ENCODE assay signal across 9 mouse cellular contexts in genomic region chr11:74876801-74877200, GRCm38 (mm10). TPM values are rescaled to one million over a fixed set of nuclear protein-coding genes. Genes with fewer than 3 reads are reported as not detected.
DNase-seq lines count a peak whose midpoint lies in the region; ATAC-seq and TF ChIP-seq lines count a peak whose summit lies in the region.
"Had no signal": no experiment of that assay in that cellular context is flagged by ENCODE, and none has a peak within 500 bp of the region (broad histone marks: within the 10 kb centered on the region; RNA-seq: fewer than 3 reads in every experiment).

No protein-coding gene starts in this region.

- peak overlapping the region; percentile 38 for H3K27ac ChIP-seq in forebrain, embryonic 11.5 days (ENCODE audit: low read depth, low read length)
- H3K27ac ChIP-seq in heart, embryonic 14.5 days (replicated peaks in 1 of 2; ENCODE audit: control insufficient read depth in 1 of 2, insufficient read depth in 1 of 2, low read depth in 2 of 2, low read length in 2 of 2): no peak overlapping the region
- no peak overlapping the region for H3K27ac ChIP-seq in kidney, embryonic 16.5 days (ENCODE audit: low read length)
- no peak overlapping the region for H3K27ac ChIP-seq in limb, embryonic 14.5 days (replicated peaks; ENCODE audit: low read depth, low read length)
- peak overlapping the region; percentile 84 for H3K27ac ChIP-seq in neural tube, embryonic 15.5 days (replicated peaks)
- H3K27ac ChIP-seq: liver, embryonic 14.5 days had no signal

- H3K27me3 ChIP-seq in forebrain, embryonic 11.5 days (ENCODE audit: control insufficient read depth, insufficient read depth, low read length): no peaks in the 10 kb centered on the region
- no peaks in the 10 kb centered on the region for H3K27me3 ChIP-seq in heart, embryonic 14.5 days (ENCODE audit: control insufficient read depth, insufficient read depth, low read length)
- H3K27me3 ChIP-seq in kidney, embryonic 16.5 days (ENCODE audit: insufficient read depth, low read length): no peaks in the 10 kb centered on the region
- H3K27me3 ChIP-seq in limb, embryonic 14.5 days (ENCODE audit: control insufficient read depth, insufficient read depth, low read length): no peaks in the 10 kb centered on the region
- H3K27me3 ChIP-seq in neural tube, embryonic 15.5 days (replicated peaks): no peaks in the 10 kb centered on the region

- H3K9me3 ChIP-seq in forebrain, embryonic 11.5 days (ENCODE audit: control insufficient read depth, low read length): no peaks in the 10 kb centered on the region
- H3K9me3 ChIP-seq in heart, embryonic 14.5 days (ENCODE audit: control insufficient read depth, low read length): no peaks in the 10 kb centered on the region
- no peaks in the 10 kb centered on the region for H3K9me3 ChIP-seq in kidney, embryonic 16.5 days (ENCODE audit: low read length)
- no peaks in the 10 kb centered on the region for H3K9me3 ChIP-seq in limb, embryonic 14.5 days (ENCODE audit: control insufficient read depth, low read length)
- no peaks in the 10 kb centered on the region for H3K9me3 ChIP-seq in neural tube, embryonic 15.5 days (replicated peaks)

- ATAC-seq in forebrain, embryonic 11.5 days (replicated peaks; ENCODE audit: low FRiP score): peak; percentile 93
- no peak for ATAC-seq in heart, embryonic 14.5 days (ENCODE audit: insufficient number of reproducible peaks, insufficient read depth, low FRiP score, low read depth)
- peak; percentile 76; the same call in 1 of the 2 replicates for ATAC-seq in kidney, embryonic 16.5 days (ENCODE audit: low FRiP score, low TSS enrichment)
- ATAC-seq in limb, embryonic 14.5 days (ENCODE audit: low FRiP score, low read depth): peak; percentile 75; the same call in 1 of the 2 replicates
- peak; percentile 78 for ATAC-seq in neural tube, embryonic 15.5 days (ENCODE audit: low FRiP score)
- no peak for ATAC-seq in granulocyte monocyte progenitor cell, adult 5-6 weeks (replicated peaks; ENCODE audit: poor library complexity, severe bottlenecking)

- TF ChIP-seq POLR2A in limb, embryonic 14.5 days (IDR thresholded peaks at IDR 0.05; ENCODE audit: borderline replicate concordance, extremely low read depth, insufficient read depth, insufficient read length): no peak

- no peaks in the 10 kb centered on the region for H3K36me3 ChIP-seq in forebrain, embryonic 11.5 days (ENCODE audit: control insufficient read depth, insufficient read depth, low read length)
- no peaks in the 10 kb centered on the region for H3K36me3 ChIP-seq in heart, embryonic 14.5 days (ENCODE audit: control insufficient read depth, insufficient read depth, low read length)
- H3K36me3 ChIP-seq in kidney, embryonic 16.5 days (ENCODE audit: insufficient read depth, low read length): no peaks in the 10 kb centered on the region
- no peaks in the 10 kb centered on the region for H3K36me3 ChIP-seq in limb, embryonic 14.5 days (ENCODE audit: control insufficient read depth, insufficient read depth, low read length)
- no peaks in the 10 kb centered on the region for H3K36me3 ChIP-seq in neural tube, embryonic 15.5 days

- peak overlapping the region; percentile 11; the same call in 1 of the 2 replicates for H3K4me2 ChIP-seq in forebrain, embryonic 11.5 days (ENCODE audit: low read depth, low read length, severe bottlenecking)
- H3K4me2 ChIP-seq in heart, embryonic 14.5 days (ENCODE audit: low read length): peak overlapping the region; percentile 32; the same call in 1 of the 2 replicates
- peak overlapping the region; percentile 28; the same call in 1 of the 2 replicates for H3K4me2 ChIP-seq in kidney, embryonic 16.5 days (replicated peaks; ENCODE audit: low read depth, low read length)
- H3K4me2 ChIP-seq in limb, embryonic 14.5 days (replicated peaks; ENCODE audit: low read depth, low read length, severe bottlenecking): no peak overlapping the region
- peak overlapping the region; percentile 46 for H3K4me2 ChIP-seq in neural tube, embryonic 15.5 days

- DNase-seq in 3134 (ENCODE audit: extremely low read depth, insufficient read length, low spot score): peak; percentile 46
- DNase-seq in adrenal gland, postnatal 25 days: peak; percentile 29
- DNase-seq in forebrain, embryonic 11.5 days (ENCODE audit: low spot score): peak; percentile 83
- DNase-seq in limb, embryonic 14.5 days (ENCODE audit: low spot score): peak; percentile 60

- WGBS in forebrain, embryonic 11.5 days: 2% methylated on average over 9 of the region's 9 CpGs
- WGBS in heart, embryonic 14.5 days: 6% methylated on average over 9 of the region's 9 CpGs
- 8% methylated on average over 9 of the region's 9 CpGs for WGBS in kidney, embryonic 16.5 days
- WGBS in limb, embryonic 14.5 days: 3% methylated on average over 9 of the region's 9 CpGs
- 3% methylated on average over 9 of the region's 9 CpGs for WGBS in neural tube, embryonic 15.5 days

- no peak overlapping the region for H3K4me3 ChIP-seq in forebrain, embryonic 11.5 days (ENCODE audit: low read depth, low read length)
- no peak overlapping the region for H3K4me3 ChIP-seq in heart, embryonic 14.5 days (ENCODE audit: control insufficient read depth in 1 of 2, insufficient read depth in 1 of 2, low read depth in 1 of 2, low read length in 2 of 2)
- no peak overlapping the region for H3K4me3 ChIP-seq in kidney, embryonic 16.5 days (ENCODE audit: low read length)
- no peak overlapping the region for H3K4me3 ChIP-seq in limb, embryonic 14.5 days (replicated peaks; ENCODE audit: low read length)
- peak overlapping the region; percentile 23 for H3K4me3 ChIP-seq in neural tube, embryonic 15.5 days (replicated peaks)

- H3K9ac ChIP-seq in forebrain, embryonic 11.5 days (ENCODE audit: low read length): no peak overlapping the region
- no peak overlapping the region for H3K9ac ChIP-seq in heart, embryonic 14.5 days (ENCODE audit: low read length)
- no peak overlapping the region for H3K9ac ChIP-seq in kidney, embryonic 16.5 days (replicated peaks; ENCODE audit: low read length)
- no peak overlapping the region for H3K9ac ChIP-seq in limb, embryonic 14.5 days (ENCODE audit: low read depth, low read length, severe bottlenecking)
- no peak overlapping the region; the same call in 1 of the 2 replicates for H3K9ac ChIP-seq in neural tube, embryonic 15.5 days (replicated peaks)
- H3K9ac ChIP-seq: liver, embryonic 14.5 days had no signal

- H3K4me1 ChIP-seq in forebrain, embryonic 11.5 days (replicated peaks; ENCODE audit: control insufficient read depth, insufficient read depth, low read length): no peaks in the 10 kb centered on the region; the same call in 1 of the 2 replicates
- peaks cover 8 to 11% of the 10 kb centered on the region in 2 experiments for H3K4me1 ChIP-seq in heart, embryonic 14.5 days (ENCODE audit: control insufficient read depth in 2 of 2, insufficient read depth in 2 of 2, low read length in 2 of 2)
- H3K4me1 ChIP-seq in kidney, embryonic 16.5 days (ENCODE audit: insufficient read depth, low read length): peaks cover 17% of the 10 kb centered on the region
- peaks cover 5% of the 10 kb centered on the region for H3K4me1 ChIP-seq in limb, embryonic 14.5 days (ENCODE audit: control insufficient read depth, insufficient read depth, low read length)
- H3K4me1 ChIP-seq in neural tube, embryonic 15.5 days: peaks cover 38% of the 10 kb centered on the region

RNA-seq across cellular contexts. Expression of gene Sgsm2, which starts 20.1 kb away (rescaled TPM):
- 26.0 and 34.7 TPM in 2 replicates for total RNA-seq in adrenal gland, postnatal 25 days (2021)
- polyA plus RNA-seq in forebrain, embryonic 11.5 days (2014; fragmentation: Nextera tagmentation; extraction: Ambion mirVana): 8.6 and 9.2 TPM in 2 replicates
- polyA plus RNA-seq in heart, embryonic 14.5 days (2014; fragmentation: Nextera tagmentation; extraction: Ambion mirVana): 4.9 and 5.3 TPM in 2 replicates
- 6.6 and 7.1 TPM in 2 replicates for polyA plus RNA-seq in kidney, embryonic 16.5 days (2015; fragmentation: Nextera tagmentation; extraction: Ambion mirVana)
- 18.2 and 21.2 TPM in 2 replicates for polyA plus RNA-seq in limb, embryonic 14.5 days (2012; rRNA removed)
- polyA plus RNA-seq in limb, embryonic 14.5 days (2014; fragmentation: Nextera tagmentation; extraction: Ambion mirVana): 6.5 and 7.1 TPM in 2 replicates
- polyA plus RNA-seq in neural tube, embryonic 15.5 days (2015; fragmentation: Nextera tagmentation; extraction: Ambion mirVana): 24.1 and 27.3 TPM in 2 replicates
- 6.7 and 8.9 TPM in 2 replicates for total RNA-seq in granulocyte monocyte progenitor cell, adult 5-6 weeks (2014; fragmentation: Nextera tagmentation)
- 2.8 and 3.0 TPM in 2 replicates for total RNA-seq in granulocyte monocyte progenitor cell, adult 5-6 weeks (2017)

RNA-seq across cellular contexts. Expression of gene Tsr1, which starts 21.1 kb away (rescaled TPM):
- total RNA-seq in adrenal gland, postnatal 25 days (2021): 32.6 and 40.9 TPM in 2 replicates
- 54.0 and 57.4 TPM in 2 replicates for polyA plus RNA-seq in forebrain, embryonic 11.5 days (2014; fragmentation: Nextera tagmentation; extraction: Ambion mirVana)
- polyA plus RNA-seq in heart, embryonic 14.5 days (2014; fragmentation: Nextera tagmentation; extraction: Ambion mirVana): 24.7 and 26.1 TPM in 2 replicates
- 50.1 and 50.8 TPM in 2 replicates for polyA plus RNA-seq in kidney, embryonic 16.5 days (2015; fragmentation: Nextera tagmentation; extraction: Ambion mirVana)
- 31.3 and 37.0 TPM in 2 replicates for polyA plus RNA-seq in limb, embryonic 14.5 days (2012; rRNA removed)
- 49.6 and 50.0 TPM in 2 replicates for polyA plus RNA-seq in limb, embryonic 14.5 days (2014; fragmentation: Nextera tagmentation; extraction: Ambion mirVana)
- polyA plus RNA-seq in neural tube, embryonic 15.5 days (2015; fragmentation: Nextera tagmentation; extraction: Ambion mirVana): 28.1 and 32.8 TPM in 2 replicates
- 52.4 and 58.6 TPM in 2 replicates for total RNA-seq in granulocyte monocyte progenitor cell, adult 5-6 weeks (2014; fragmentation: Nextera tagmentation)
- total RNA-seq in granulocyte monocyte progenitor cell, adult 5-6 weeks (2017): 87.9 and 96.7 TPM in 2 replicates

RNA-seq across cellular contexts. Expression of gene Mnt, which starts 46.1 kb away (rescaled TPM):
- 35.5 and 37.7 TPM in 2 replicates for total RNA-seq in adrenal gland, postnatal 25 days (2021)
- polyA plus RNA-seq in forebrain, embryonic 11.5 days (2014; fragmentation: Nextera tagmentation; extraction: Ambion mirVana): 5.8 and 6.0 TPM in 2 replicates
- 3.5 and 3.7 TPM in 2 replicates for polyA plus RNA-seq in heart, embryonic 14.5 days (2014; fragmentation: Nextera tagmentation; extraction: Ambion mirVana)
- 4.7 and 4.8 TPM in 2 replicates for polyA plus RNA-seq in kidney, embryonic 16.5 days (2015; fragmentation: Nextera tagmentation; extraction: Ambion mirVana)
- 17.9 and 25.0 TPM in 2 replicates for polyA plus RNA-seq in limb, embryonic 14.5 days (2012; rRNA removed)
- polyA plus RNA-seq in limb, embryonic 14.5 days (2014; fragmentation: Nextera tagmentation; extraction: Ambion mirVana): 6.0 and 7.1 TPM in 2 replicates
- 7.0 and 7.3 TPM in 2 replicates for polyA plus RNA-seq in neural tube, embryonic 15.5 days (2015; fragmentation: Nextera tagmentation; extraction: Ambion mirVana)
- 14.4 and 20.2 TPM in 2 replicates for total RNA-seq in granulocyte monocyte progenitor cell, adult 5-6 weeks (2014; fragmentation: Nextera tagmentation)
- total RNA-seq in granulocyte monocyte progenitor cell, adult 5-6 weeks (2017): 5.3 and 6.0 TPM in 2 replicates

RNA-seq across cellular contexts. Expression of gene Smg6, which starts 48.8 kb away (rescaled TPM):
- total RNA-seq in adrenal gland, postnatal 25 days (2021): 27.0 and 32.8 TPM in 2 replicates
- polyA plus RNA-seq in forebrain, embryonic 11.5 days (2014; fragmentation: Nextera tagmentation; extraction: Ambion mirVana): 19.8 TPM in 2 replicates
- polyA plus RNA-seq in heart, embryonic 14.5 days (2014; fragmentation: Nextera tagmentation; extraction: Ambion mirVana): 10.6 and 11.5 TPM in 2 replicates
- polyA plus RNA-seq in kidney, embryonic 16.5 days (2015; fragmentation: Nextera tagmentation; extraction: Ambion mirVana): 17.9 and 20.5 TPM in 2 replicates
- polyA plus RNA-seq in limb, embryonic 14.5 days (2012; rRNA removed): 36.5 and 46.3 TPM in 2 replicates
- polyA plus RNA-seq in limb, embryonic 14.5 days (2014; fragmentation: Nextera tagmentation; extraction: Ambion mirVana): 16.0 and 17.9 TPM in 2 replicates
- 13.3 and 14.3 TPM in 2 replicates for polyA plus RNA-seq in neural tube, embryonic 15.5 days (2015; fragmentation: Nextera tagmentation; extraction: Ambion mirVana)
- total RNA-seq in granulocyte monocyte progenitor cell, adult 5-6 weeks (2014; fragmentation: Nextera tagmentation): 26.8 and 26.9 TPM in 2 replicates
- 24.3 and 26.1 TPM in 2 replicates for total RNA-seq in granulocyte monocyte progenitor cell, adult 5-6 weeks (2017)

RNA-seq across cellular contexts. Expression of gene Srr, which starts 48.9 kb away (rescaled TPM):
- total RNA-seq in adrenal gland, postnatal 25 days (2021): 45.8 and 64.4 TPM in 2 replicates
- polyA plus RNA-seq in forebrain, embryonic 11.5 days (2014; fragmentation: Nextera tagmentation; extraction: Ambion mirVana): 25.3 and 26.3 TPM in 2 replicates
- polyA plus RNA-seq in heart, embryonic 14.5 days (2014; fragmentation: Nextera tagmentation; extraction: Ambion mirVana): 19.1 and 26.0 TPM in 2 replicates
- polyA plus RNA-seq in kidney, embryonic 16.5 days (2015; fragmentation: Nextera tagmentation; extraction: Ambion mirVana): 24.5 and 25.1 TPM in 2 replicates
- polyA plus RNA-seq in limb, embryonic 14.5 days (2012; rRNA removed): 19.2 and 22.6 TPM in 2 replicates
- 33.2 and 34.2 TPM in 2 replicates for polyA plus RNA-seq in limb, embryonic 14.5 days (2014; fragmentation: Nextera tagmentation; extraction: Ambion mirVana)
- polyA plus RNA-seq in neural tube, embryonic 15.5 days (2015; fragmentation: Nextera tagmentation; extraction: Ambion mirVana): 38.0 and 38.1 TPM in 2 replicates
- 5.6 and 16.8 TPM in 2 replicates for total RNA-seq in granulocyte monocyte progenitor cell, adult 5-6 weeks (2014; fragmentation: Nextera tagmentation)
- 3.2 and 10.2 TPM in 2 replicates for total RNA-seq in granulocyte monocyte progenitor cell, adult 5-6 weeks (2017)

Comparison
In these comparisons a context has a peak if more than half of its experiments do, and no peak if none do; other contexts are left out.
1. DNase-seq: peak in every context shown above with its lines; median percentile 83 in forebrain, embryonic 11.5 days; 60 in limb, embryonic 14.5 days; 46 in 3134; 29 in adrenal gland, postnatal 25 days.
2. ATAC-seq: peak in forebrain, embryonic 11.5 days (single experiment), kidney, embryonic 16.5 days (single experiment), limb, embryonic 14.5 days (single experiment) and neural tube, embryonic 15.5 days (single experiment); none in heart, embryonic 14.5 days (single experiment) and granulocyte monocyte progenitor cell, adult 5-6 weeks (single experiment).
3. H3K27ac ChIP-seq: peak in forebrain, embryonic 11.5 days (single experiment) and neural tube, embryonic 15.5 days (single experiment); none in heart, embryonic 14.5 days (0 of 2), kidney, embryonic 16.5 days (single experiment) and limb, embryonic 14.5 days (single experiment).